Mouse (Mus musculus) CH12.LX (cell line): ENCODE results near the gene Mrtfb. TPM values are rescaled to one million over a fixed set of nuclear protein-coding genes. Genes with fewer than 3 reads are reported as not detected.

ENCODE experiments used
- DNase-seq: peaks from one replicate; pipeline ENCODE4 v3.0.0-alpha.2; 2013; ENCODE audit errors: extremely low read depth
- H3K27ac ChIP-seq: 2 replicates; pipeline ENCODE4 v1.5.1; 2012; ENCODE audit warnings: low read depth, mild to moderate bottlenecking, control low read depth, moderate library complexity; ENCODE audit not compliant: insufficient read depth
- H3K27me3 ChIP-seq: replicated peaks from 2 replicates; pipeline ENCODE3; 2012; ENCODE audit warnings: inconsistent platforms
- H3K36me3 ChIP-seq, 2 experiments: replicated peaks in 1 of 2; 2 replicates each; pipeline versions ENCODE3 to v1.6.1; 2012; ENCODE audit warnings: inconsistent platforms in 1 of 2, low read length in 1 of 2, mild to moderate bottlenecking in 1 of 2, mixed read lengths in 1 of 2, moderate library complexity in 1 of 2; ENCODE audit not compliant: control insufficient read depth in 1 of 2, insufficient read depth in 1 of 2
- H3K4me1 ChIP-seq, 2 experiments: 2 replicates each; pipeline ENCODE4 v1.6.1; 2012; ENCODE audit warnings: inconsistent platforms in 1 of 2, moderate library complexity in 1 of 2; ENCODE audit not compliant: insufficient read depth in 2 of 2, control insufficient read depth in 1 of 2
- H3K4me2 ChIP-seq: 2 replicates; pipeline ENCODE4 v1.6.1; 2012; ENCODE audit warnings: low read depth, mild to moderate bottlenecking, control low read depth; ENCODE audit not compliant: poor library complexity, insufficient read depth, severe bottlenecking
- H3K4me3 ChIP-seq, 3 experiments: fragments of 150-350 bp in 1 of 3; sonication (generic) in 1 of 3; replicated peaks in 1 of 3; 2 replicates each; pipeline versions ENCODE3 to v1.5.1; 2011 to 2012; ENCODE audit warnings: low read depth in 2 of 3, low read length in 2 of 3, mild to moderate bottlenecking in 2 of 3, moderate library complexity in 2 of 3, control low read depth in 1 of 3, improper control_type of control experiment in 1 of 3, inconsistent platforms in 1 of 3, mixed read lengths in 1 of 3; ENCODE audit not compliant: poor library complexity in 1 of 3
- H3K79me2 ChIP-seq: replicated peaks from 2 replicates; pipeline ENCODE4 v1.6.1; 2012; ENCODE audit warnings: mild to moderate bottlenecking, moderate library complexity; ENCODE audit not compliant: control insufficient read depth, poor library complexity, insufficient read depth, severe bottlenecking; ENCODE audit errors: extremely low read depth
- H3K9ac ChIP-seq: 2 replicates; pipeline ENCODE4 v1.6.1; 2012; ENCODE audit warnings: low read depth, mild to moderate bottlenecking, control low read depth, moderate library complexity; ENCODE audit not compliant: insufficient read depth
- H3K9me3 ChIP-seq: replicated peaks from 2 replicates; pipeline ENCODE3; 2012; ENCODE audit warnings: low read length, inconsistent platforms, mixed read lengths
- BHLHE40 ChIP-seq: IDR thresholded peaks from 2 replicates; pipeline ENCODE4 v1.6.1; 2011; ENCODE audit warnings: mild to moderate bottlenecking, low read depth, low read length, improper control_type of control experiment
- CHD2 ChIP-seq: IDR thresholded peaks from 2 replicates; pipeline ENCODE4 v1.6.1; 2011; ENCODE audit warnings: low read length, improper control_type of control experiment
- CTCF ChIP-seq, 2 experiments: IDR thresholded peaks in 1 of 2; conservative IDR thresholded peaks in 1 of 2; 2 replicates each; pipeline ENCODE4 v1.5.1; 2011 to 2012; ENCODE audit warnings: low read depth in 2 of 2, low read length in 2 of 2, improper control_type of control experiment in 1 of 2, inconsistent platforms in 1 of 2, mild to moderate bottlenecking in 1 of 2, moderate library complexity in 1 of 2
- E2F4 ChIP-seq: IDR thresholded peaks from 2 replicates; pipeline ENCODE4 v1.6.1; 2011; ENCODE audit warnings: low read depth, low read length, improper control_type of control experiment; ENCODE audit not compliant: insufficient replicate concordance
- ELF1 ChIP-seq: IDR thresholded peaks from 2 replicates; pipeline ENCODE4 v1.6.1; 2014; ENCODE audit warnings: low read depth, mild to moderate bottlenecking, inconsistent platforms, low read length, improper control_type of control experiment
- EP300 ChIP-seq: IDR thresholded peaks from 2 replicates; pipeline ENCODE4 v1.6.1; 2011; ENCODE audit warnings: low read length, improper control_type of control experiment
- ETS1 ChIP-seq: conservative IDR thresholded peaks from 2 replicates; pipeline ENCODE4 v1.6.1; 2012; ENCODE audit warnings: low read depth, mild to moderate bottlenecking, inconsistent platforms, low read length, improper control_type of control experiment, moderate library complexity
- HCFC1 ChIP-seq: IDR thresholded peaks from 2 replicates; pipeline ENCODE4 v1.6.1; 2012; ENCODE audit warnings: low read depth, mild to moderate bottlenecking, inconsistent platforms, low read length, improper control_type of control experiment
- IRF4 ChIP-seq: IDR thresholded peaks from 2 replicates; pipeline ENCODE4 v1.6.1; 2014; ENCODE audit warnings: low read depth, mild to moderate bottlenecking, inconsistent platforms, low read length, improper control_type of control experiment
- MAFK ChIP-seq: IDR thresholded peaks from 2 replicates; pipeline ENCODE4 v1.6.1; 2011; ENCODE audit warnings: low read length, improper control_type of control experiment; ENCODE audit not compliant: insufficient replicate concordance
- MXI1 ChIP-seq: IDR thresholded peaks from 2 replicates; pipeline ENCODE4 v1.6.1; 2011; ENCODE audit warnings: mild to moderate bottlenecking, low read depth, low read length, improper control_type of control experiment
- MYC ChIP-seq: IDR thresholded peaks from 2 replicates; pipeline ENCODE4 v1.6.1; 2011; ENCODE audit warnings: low read depth, mild to moderate bottlenecking, improper control_type of control experiment, low read length
- NRF1 ChIP-seq: IDR thresholded peaks from 2 replicates; pipeline ENCODE4 v1.6.1; 2014; ENCODE audit warnings: low read depth, mild to moderate bottlenecking, inconsistent platforms, low read length, improper control_type of control experiment, moderate library complexity
- PAX5 ChIP-seq: IDR thresholded peaks from 2 replicates; pipeline ENCODE4 v1.6.1; 2012; ENCODE audit warnings: low read length, inconsistent platforms, mixed read lengths
- POLR2A ChIP-seq: IDR thresholded peaks from 2 replicates; pipeline ENCODE4 v1.6.1; 2011; ENCODE audit warnings: low read depth, mild to moderate bottlenecking, improper control_type of control experiment, low read length
- POLR2AphosphoS2 ChIP-seq: IDR thresholded peaks from 2 replicates; pipeline ENCODE4 v1.6.1; 2011; ENCODE audit warnings: low read depth, low read length, improper control_type of control experiment
- SIN3A ChIP-seq: IDR thresholded peaks from 2 replicates; pipeline ENCODE4 v1.6.1; 2012; ENCODE audit warnings: low read length, improper control_type of control experiment, inconsistent platforms
- SMC3 ChIP-seq: IDR thresholded peaks from 2 replicates; pipeline ENCODE4 v1.6.1; 2011; ENCODE audit warnings: low read depth, low read length, improper control_type of control experiment
- TBP ChIP-seq: conservative IDR thresholded peaks from 2 replicates; pipeline ENCODE4 v1.6.1; 2011; ENCODE audit warnings: low read depth, low read length, improper control_type of control experiment
- TCF12 ChIP-seq: IDR thresholded peaks from 2 replicates; pipeline ENCODE4 v1.6.1; 2014; ENCODE audit warnings: low read depth, mild to moderate bottlenecking, inconsistent platforms, low read length, improper control_type of control experiment
- USF1 ChIP-seq: IDR thresholded peaks from 2 replicates; pipeline ENCODE4 v1.6.1; 2014; ENCODE audit warnings: low read depth, mild to moderate bottlenecking, inconsistent platforms, low read length, improper control_type of control experiment
- ZC3H11A ChIP-seq: IDR thresholded peaks from 2 replicates; pipeline ENCODE4 v1.6.1; 2012; ENCODE audit warnings: low read depth, mild to moderate bottlenecking, inconsistent platforms, low read length, improper control_type of control experiment
- ZKSCAN1 ChIP-seq: IDR thresholded peaks from 2 replicates; pipeline ENCODE4 v1.6.1; 2012; ENCODE audit warnings: low read depth, inconsistent platforms, low read length, improper control_type of control experiment, borderline replicate concordance
- ZMIZ1 ChIP-seq: IDR thresholded peaks from 2 replicates; pipeline ENCODE4 v1.6.1; 2012; ENCODE audit warnings: low read depth, mild to moderate bottlenecking, inconsistent platforms, low read length, improper control_type of control experiment
- ZNF384 ChIP-seq: IDR thresholded peaks from 2 replicates; pipeline ENCODE4 v1.6.1; 2012; ENCODE audit warnings: low read depth, low read length, improper control_type of control experiment, inconsistent platforms
- dilution Hi-C: fragments of 300-500 bp; cut with MboI; formaldehyde crosslinking; loops from 2 replicates; pipeline ENCODE4 v1.14.3; 2020; ENCODE audit warnings: low sequenced_read_pairs; ENCODE audit not compliant: extremely low pct_unique_long_range_greater_than_20kb, extremely low pct_ligation_motif_present
- in situ Hi-C: fragments of 300-500 bp; cut with MboI; formaldehyde crosslinking; loops from 3 replicates; pipeline ENCODE4 v1.14.3; 2019; ENCODE audit warnings: low sequenced_read_pairs, low pct_ligation_motif_present, low pct_unique_long_range_greater_than_20kb, mixed read lengths
- polyA plus RNA-seq: library from polyadenylated mRNA; unstranded; fragments of >175 nt; gene quantifications from 2 replicates; pipeline ENCODE4 v1.2.1, GENCODE M21; 2012; ENCODE audit warnings: low read depth; ENCODE audit not compliant: insufficient read length
- total RNA-seq, 2 experiments: library from RNA; depleted of rRNA; stranded (reverse); fragments of 300-350 nt in 1 of 2; fragments of >200 nt in 1 of 2; gene quantifications; 2 replicates each; pipeline ENCODE4 v1.2.3; 2012 to 2014

Mrtfb gene
- total and polyA plus RNA-seq, 3 experiments = 3.2 to 9.4 (median 4.4) TPM

DNA sequence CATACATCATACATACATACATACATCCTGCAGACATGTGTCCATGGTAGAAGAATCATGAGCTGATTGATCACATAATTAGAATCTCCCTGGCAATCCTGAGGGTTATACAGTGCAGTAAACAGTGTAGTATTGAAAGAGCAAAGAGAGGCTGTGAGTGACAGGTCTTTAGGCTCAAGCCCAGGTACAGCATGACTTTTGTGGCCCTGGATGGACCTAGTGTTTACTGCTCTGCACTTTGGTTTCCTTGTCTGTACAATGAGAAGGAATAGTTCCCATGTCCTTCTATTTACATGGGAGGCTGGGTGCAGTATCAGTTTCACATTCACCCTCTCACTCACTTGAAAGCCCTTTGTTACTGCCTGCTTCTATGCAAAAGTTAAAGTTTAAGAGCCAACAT lies 103.9 kb downstream of the Mrtfb start:
- Histone ChIP-seq H3K4me3 (no peak overlapping the region), H3K27ac (no peak overlapping the region), H3K9ac (no peak overlapping the region), H3K36me3 (peaks cover 0 to 11% of the 10 kb centered on the region in 2 experiments), H3K79me2 (no peaks in the 10 kb centered on the region), H3K27me3 (no peaks in the 10 kb centered on the region), H3K9me3 (no peaks in the 10 kb centered on the region), H3K4me1 (no peaks in the 10 kb centered on the region), H3K4me2 (no peak overlapping the region)
- no peak for DNase-seq
- dilution Hi-C loops (no loop called here), in situ Hi-C loops (no loop called here)
- TF ChIP-seq ETS1 (no peak), EP300 (no peak)

DNA sequence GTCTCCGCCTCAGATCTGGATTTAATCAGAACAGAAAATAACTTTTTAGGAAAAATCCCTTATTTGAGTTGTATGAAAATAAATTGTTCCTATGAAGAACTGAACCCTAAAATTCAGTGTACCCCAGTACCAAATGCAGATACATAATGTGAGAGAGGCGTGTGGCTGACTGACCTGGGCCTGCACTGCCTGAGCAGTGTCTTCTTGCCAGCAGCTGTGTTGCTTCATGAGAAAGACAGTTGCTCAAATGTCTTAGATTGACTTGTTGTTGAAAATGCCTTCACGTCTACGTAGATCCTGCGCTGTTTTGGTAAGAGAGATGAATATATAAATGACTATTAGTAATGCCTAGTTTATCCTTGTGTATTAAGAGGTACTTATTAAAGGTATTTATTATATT lies 104.6 kb downstream of the Mrtfb start:
- Histone ChIP-seq H3K27ac (no peak overlapping the region), H3K4me3 (no peak overlapping the region), H3K9me3 (no peaks in the 10 kb centered on the region), H3K4me2 (no peak overlapping the region), H3K27me3 (no peaks in the 10 kb centered on the region), H3K36me3 (peaks cover 0 to 12% of the 10 kb centered on the region in 2 experiments), H3K9ac (no peak overlapping the region), H3K79me2 (no peaks in the 10 kb centered on the region), H3K4me1 (no peaks in the 10 kb centered on the region)
- in situ Hi-C loops = no loop called here
- DNase-seq = no peak
- dilution Hi-C loops = no loop called here
- TF ChIP-seq ZC3H11A (no peak), PAX5 (no peak), ZKSCAN1 (no peak), USF1 (no peak), E2F4 (no peak), CTCF (conservative IDR thresholded peaks at IDR 0.05 in 1 of 2, IDR thresholded peaks at IDR 0.05 in 1 of 2; ENCODE audit: low read depth in 2 of 2, low read length in 2 of 2) (no peak), EP300 (no peak), SMC3 (no peak), ETS1 (no peak), POLR2A (no peak), ZMIZ1 (no peak), ELF1 (no peak), HCFC1 (no peak), TCF12 (no peak), ZNF384 (no peak)

DNA sequence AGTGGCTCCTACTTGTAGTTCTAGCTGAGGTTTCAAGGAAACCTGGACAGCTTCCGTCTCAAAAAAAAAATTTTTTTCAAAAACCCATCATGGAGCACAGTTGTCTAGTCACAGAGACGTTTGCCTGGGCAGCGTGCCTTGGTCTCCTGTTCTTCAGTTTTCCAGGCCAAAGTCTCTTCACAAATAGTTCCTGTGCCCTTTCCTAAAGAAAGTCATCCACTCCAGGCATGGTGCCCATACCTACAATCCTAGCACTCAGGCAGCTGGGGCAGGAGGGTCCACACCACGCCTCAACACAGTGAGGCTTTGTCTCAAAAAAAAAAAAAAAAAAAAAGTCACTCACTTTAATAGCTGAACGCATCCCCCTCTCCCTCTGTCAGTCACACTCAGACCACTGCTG lies 106.9 kb downstream of the Mrtfb start:
- no peak overlapping the region for H3K27ac ChIP-seq
- TF ChIP-seq NRF1 (no peak), USF1 (no peak), MAFK (no peak), MYC (no peak), TBP (no peak), BHLHE40 (no peak), CHD2 (no peak), IRF4 (no peak), EP300 (no peak), POLR2AphosphoS2 (no peak), E2F4 (no peak), SIN3A (no peak), MXI1 (no peak)
- in situ Hi-C loops (no loop called here), dilution Hi-C loops (no loop called here)
- H3K9ac ChIP-seq = no peak overlapping the region
- no peak for DNase-seq
- peaks cover 0 to 15% of the 10 kb centered on the region in 2 experiments for H3K36me3 ChIP-seq
- H3K27me3 ChIP-seq = no peaks in the 10 kb centered on the region
- H3K4me1 ChIP-seq = no peaks in the 10 kb centered on the region
- no peak overlapping the region for H3K4me3 ChIP-seq
- H3K79me2 ChIP-seq = no peaks in the 10 kb centered on the region
- no peaks in the 10 kb centered on the region for H3K9me3 ChIP-seq
- H3K4me2 ChIP-seq = no peak overlapping the region
